Mouse (Mus musculus): ENCODE results near the gene Tnrc6b. TPM values are rescaled to one million over a fixed set of nuclear protein-coding genes. Genes with fewer than 3 reads are reported as not detected.

Gene Tnrc6b
- total RNA-seq, 1 experiment = 37.0 TPM

DNA sequence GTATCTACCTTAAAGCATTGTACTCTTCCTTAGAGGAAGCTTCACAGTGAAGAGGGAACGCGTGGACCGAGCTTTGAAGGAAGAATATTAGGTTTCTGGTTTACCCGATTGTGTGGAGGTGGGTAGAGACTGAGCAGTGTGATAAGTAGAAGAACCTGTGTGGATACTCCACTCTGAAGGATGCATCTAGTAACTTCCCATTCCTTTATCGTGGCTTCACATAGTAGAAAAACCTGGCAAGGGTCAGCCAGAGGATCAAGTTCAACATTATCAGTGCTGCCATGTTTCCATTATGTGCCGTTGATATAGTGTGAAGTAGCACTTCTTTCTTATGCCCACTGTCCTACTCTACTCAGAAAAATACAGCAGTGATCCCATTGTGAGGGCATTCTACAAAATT, 53.6 kb downstream of the Tnrc6b start:
- Histone ChIP-seq H3K36me3 (ENCODE audit: control insufficient read depth, insufficient read depth, low read length, poor library complexity, severe bottlenecking) (no peaks in the 10 kb centered on the region), H3K9me3 (ENCODE audit: control insufficient read depth, insufficient read depth, low read depth, low read length) (no peaks in the 10 kb centered on the region), H3K4me1 (ENCODE audit: control insufficient read depth in 2 of 2, insufficient read depth in 2 of 2, low read length in 2 of 2, poor library complexity in 1 of 2) (peaks cover 0 to 4% of the 10 kb centered on the region in 2 experiments; a peak in 1 of 4 replicates), H3K4me3 (ENCODE audit: insufficient read depth in 1 of 2, low read depth in 1 of 2, low read length in 2 of 2, poor library complexity in 1 of 2, severe bottlenecking in 1 of 2) (no peak overlapping the region), H3K9ac (ENCODE audit: insufficient read depth, low read depth, low read length, poor library complexity, severe bottlenecking) (no peak overlapping the region), H3K27ac (ENCODE audit: insufficient read depth, low read depth, low read length, poor library complexity, severe bottlenecking) (no peak overlapping the region)
- in situ Hi-C loops (cut with MboI; ENCODE audit: low sequenced_read_pairs in 2 of 2, unreplicated experiment in 2 of 2) = no loop called here
- TF ChIP-seq ZNF384 (IDR thresholded peaks at IDR 0.05; ENCODE audit: low read depth, low read length) = no peak
- no peak for TF ChIP-seq ZC3H11A (IDR thresholded peaks at IDR 0.05; ENCODE audit: borderline replicate concordance, low read depth, low read length)
- DNase-seq (ENCODE audit: low read depth, low spot score) = no peak

- in situ Hi-C loops (cut with MboI; ENCODE audit: low sequenced_read_pairs in 2 of 2, unreplicated experiment in 2 of 2) = no loop called here
- Histone ChIP-seq H3K9me3 (ENCODE audit: control insufficient read depth, insufficient read depth, low read depth, low read length) (no peaks in the 10 kb centered on the region), H3K4me1 (ENCODE audit: control insufficient read depth in 2 of 2, insufficient read depth in 2 of 2, low read length in 2 of 2, poor library complexity in 1 of 2) (peaks cover 0 to 4% of the 10 kb centered on the region in 2 experiments; a peak in 1 of 4 replicates), H3K4me3 (ENCODE audit: insufficient read depth in 1 of 2, low read depth in 1 of 2, low read length in 2 of 2, poor library complexity in 1 of 2, severe bottlenecking in 1 of 2) (no peak overlapping the region), H3K27ac (ENCODE audit: insufficient read depth, low read depth, low read length, poor library complexity, severe bottlenecking) (no peak overlapping the region), H3K36me3 (ENCODE audit: control insufficient read depth, insufficient read depth, low read length, poor library complexity, severe bottlenecking) (no peaks in the 10 kb centered on the region), H3K9ac (ENCODE audit: insufficient read depth, low read depth, low read length, poor library complexity, severe bottlenecking) (no peak overlapping the region)
- TF ChIP-seq ZNF384 (IDR thresholded peaks at IDR 0.05; ENCODE audit: low read depth, low read length) (no peak), ZC3H11A (IDR thresholded peaks at IDR 0.05; ENCODE audit: borderline replicate concordance, low read depth, low read length) (no peak), MAFK (IDR thresholded peaks at IDR 0.05; ENCODE audit: insufficient read depth, low read depth, low read length) (no peak), CHD2 (IDR thresholded peaks at IDR 0.05; ENCODE audit: low read depth, low read length) (no peak), HCFC1 (IDR thresholded peaks at IDR 0.05; ENCODE audit: borderline replicate concordance, insufficient read depth, low read length) (no peak)
- no peak for DNase-seq (ENCODE audit: low read depth, low spot score)
These were observed 54.3 kb downstream of the Tnrc6b start for GRCm38 (mm10) chr15:80765381-80765780.

DNA sequence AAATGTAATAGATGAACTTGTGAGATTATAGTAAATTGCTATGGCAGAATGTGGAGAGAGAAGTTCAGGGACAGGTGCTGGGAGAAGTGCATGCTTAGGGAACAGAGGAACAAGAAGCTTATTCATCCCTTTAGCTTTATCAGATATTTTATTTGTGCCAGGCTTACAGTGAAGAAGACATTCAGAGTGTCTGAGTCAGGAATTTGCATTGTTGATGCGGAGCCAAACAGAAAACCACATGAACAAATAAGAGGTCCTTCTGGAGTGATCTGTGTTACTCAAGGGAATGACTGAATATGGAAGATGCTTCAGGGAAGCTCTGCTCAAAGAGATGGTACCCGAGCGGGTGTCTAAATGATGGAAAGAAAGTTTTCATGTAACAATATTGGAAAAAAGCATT, 57.1 kb downstream of the Tnrc6b start:
- no peak overlapping the region for H3K9ac ChIP-seq (ENCODE audit: insufficient read depth, low read depth, low read length, poor library complexity, severe bottlenecking)
- in situ Hi-C loops (cut with MboI; ENCODE audit: low sequenced_read_pairs in 2 of 2, unreplicated experiment in 2 of 2) = no loop called here
- no peaks in the 10 kb centered on the region for H3K9me3 ChIP-seq (ENCODE audit: control insufficient read depth, insufficient read depth, low read depth, low read length)
- DNase-seq (ENCODE audit: low read depth, low spot score) = no peak
- TF ChIP-seq ZC3H11A (IDR thresholded peaks at IDR 0.05; ENCODE audit: borderline replicate concordance, low read depth, low read length) (no peak), ZNF384 (IDR thresholded peaks at IDR 0.05; ENCODE audit: low read depth, low read length) (no peak), HCFC1 (IDR thresholded peaks at IDR 0.05; ENCODE audit: borderline replicate concordance, insufficient read depth, low read length) (no peak), CHD2 (IDR thresholded peaks at IDR 0.05; ENCODE audit: low read depth, low read length) (no peak), MAFK (IDR thresholded peaks at IDR 0.05; ENCODE audit: insufficient read depth, low read depth, low read length) (no peak)
- H3K27ac ChIP-seq (ENCODE audit: insufficient read depth, low read depth, low read length, poor library complexity, severe bottlenecking) = no peak overlapping the region
- no peaks in the 10 kb centered on the region for H3K36me3 ChIP-seq (ENCODE audit: control insufficient read depth, insufficient read depth, low read length, poor library complexity, severe bottlenecking)
- no peaks in the 10 kb centered on the region for H3K4me1 ChIP-seq (ENCODE audit: control insufficient read depth in 2 of 2, insufficient read depth in 2 of 2, low read length in 2 of 2, poor library complexity in 1 of 2)
- no peak overlapping the region for H3K4me3 ChIP-seq (ENCODE audit: insufficient read depth in 1 of 2, low read depth in 1 of 2, low read length in 2 of 2, poor library complexity in 1 of 2, severe bottlenecking in 1 of 2)

- H3K27ac ChIP-seq (ENCODE audit: insufficient read depth, low read depth, low read length, poor library complexity, severe bottlenecking) = no peak overlapping the region
- H3K4me3 ChIP-seq (ENCODE audit: insufficient read depth in 1 of 2, low read depth in 1 of 2, low read length in 2 of 2, poor library complexity in 1 of 2, severe bottlenecking in 1 of 2) = no peak overlapping the region
- in situ Hi-C loops (cut with MboI; ENCODE audit: low sequenced_read_pairs in 2 of 2, unreplicated experiment in 2 of 2) = no loop called here
- TF ChIP-seq ZC3H11A (IDR thresholded peaks at IDR 0.05; ENCODE audit: borderline replicate concordance, low read depth, low read length) (no peak), ZNF384 (IDR thresholded peaks at IDR 0.05; ENCODE audit: low read depth, low read length) (no peak), CHD2 (IDR thresholded peaks at IDR 0.05; ENCODE audit: low read depth, low read length) (no peak), HCFC1 (IDR thresholded peaks at IDR 0.05; ENCODE audit: borderline replicate concordance, insufficient read depth, low read length) (no peak), MAFK (IDR thresholded peaks at IDR 0.05; ENCODE audit: insufficient read depth, low read depth, low read length) (no peak)
- DNase-seq (ENCODE audit: low read depth, low spot score) = no peak
- H3K9ac ChIP-seq (ENCODE audit: insufficient read depth, low read depth, low read length, poor library complexity, severe bottlenecking) = no peak overlapping the region
- H3K36me3 ChIP-seq (ENCODE audit: control insufficient read depth, insufficient read depth, low read length, poor library complexity, severe bottlenecking) = no peaks in the 10 kb centered on the region
- no peaks in the 10 kb centered on the region for H3K9me3 ChIP-seq (ENCODE audit: control insufficient read depth, insufficient read depth, low read depth, low read length)
- H3K4me1 ChIP-seq (ENCODE audit: control insufficient read depth in 2 of 2, insufficient read depth in 2 of 2, low read length in 2 of 2, poor library complexity in 1 of 2) = no peaks in the 10 kb centered on the region
These were observed 60.9 kb downstream of the Tnrc6b start for GRCm38 (mm10) chr15:80771926-80772441.

DNA sequence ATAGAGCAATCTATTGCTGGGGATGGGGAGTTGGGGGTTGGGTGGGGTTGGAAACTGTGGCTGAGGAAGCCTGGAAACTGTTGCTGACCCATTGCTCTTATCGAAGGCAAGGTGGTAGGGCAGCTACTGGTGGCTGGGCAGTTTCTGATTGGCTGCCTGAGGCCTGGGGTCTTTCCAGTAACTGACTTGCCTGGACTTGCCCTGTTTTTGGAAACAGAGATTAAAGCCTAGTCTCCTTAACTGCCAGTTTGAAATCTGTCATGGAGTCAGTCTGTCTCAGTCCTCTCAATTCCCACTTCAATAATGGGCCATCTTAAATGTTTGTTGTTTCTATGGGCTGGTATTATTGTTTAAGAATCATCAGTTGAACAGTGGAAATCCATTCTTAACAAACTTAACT, 63.6 kb downstream of the Tnrc6b start:
- no peak overlapping the region for H3K27ac ChIP-seq (ENCODE audit: insufficient read depth, low read depth, low read length, poor library complexity, severe bottlenecking)
- H3K4me3 ChIP-seq (ENCODE audit: insufficient read depth in 1 of 2, low read depth in 1 of 2, low read length in 2 of 2, poor library complexity in 1 of 2, severe bottlenecking in 1 of 2) = no peak overlapping the region
- in situ Hi-C loops (cut with MboI; ENCODE audit: low sequenced_read_pairs in 2 of 2, unreplicated experiment in 2 of 2) = no loop called here
- TF ChIP-seq HCFC1 (IDR thresholded peaks at IDR 0.05; ENCODE audit: borderline replicate concordance, insufficient read depth, low read length) = no peak
- TF ChIP-seq ZNF384 (IDR thresholded peaks at IDR 0.05; ENCODE audit: low read depth, low read length) = no peak
- no peak for TF ChIP-seq MAFK (IDR thresholded peaks at IDR 0.05; ENCODE audit: insufficient read depth, low read depth, low read length)
- TF ChIP-seq CHD2 (IDR thresholded peaks at IDR 0.05; ENCODE audit: low read depth, low read length) = no peak
- no peak for TF ChIP-seq ZC3H11A (IDR thresholded peaks at IDR 0.05; ENCODE audit: borderline replicate concordance, low read depth, low read length)
- H3K9me3 ChIP-seq (ENCODE audit: control insufficient read depth, insufficient read depth, low read depth, low read length) = no peaks in the 10 kb centered on the region
- no peaks in the 10 kb centered on the region for H3K4me1 ChIP-seq (ENCODE audit: control insufficient read depth in 2 of 2, insufficient read depth in 2 of 2, low read length in 2 of 2, poor library complexity in 1 of 2)
- no peak overlapping the region for H3K9ac ChIP-seq (ENCODE audit: insufficient read depth, low read depth, low read length, poor library complexity, severe bottlenecking)
- DNase-seq (ENCODE audit: low read depth, low spot score) = no peak
- H3K36me3 ChIP-seq (ENCODE audit: control insufficient read depth, insufficient read depth, low read length, poor library complexity, severe bottlenecking) = no peaks in the 10 kb centered on the region

Data from ES-E14 (cell line).